Mouse (Mus musculus): ENCODE data around the gene Irgq. TPM values are rescaled to one million over a fixed set of nuclear protein-coding genes. Genes with fewer than 3 reads are reported as not detected.

Gene Irgq
- total and polyA plus RNA-seq, 3 experiments = 5.1 to 10.1 (median 9.9) TPM

- dilution Hi-C loops (cut with MboI; ENCODE audit: extremely low pct_ligation_motif_present, extremely low pct_unique_long_range_greater_than_20kb, low sequenced_read_pairs) = no loop called here
Measured at GRCm38 (mm10) chr7:24544506-24544905, 14.0 kb downstream of the Irgq start.

GRCm38 (mm10) chr7:24546068-24546614 lies 15.7 kb downstream of the Irgq start, which contains the start of the genes Pinlyp and Xrcc1:
TSS of gene Pinlyp (minus strand) at chr7:24546118.
TSS of gene Xrcc1 (plus strand) at chr7:24546289.
- Histone ChIP-seq H3K4me3 (replicated peaks in 1 of 3; ENCODE audit: low read depth in 2 of 3, low read length in 2 of 3, poor library complexity in 1 of 3) (peak within 1 kb of the TSS; percentile 70 to 97 (median 89)), H3K9ac (ENCODE audit: insufficient read depth, low read depth) (peak within 1 kb of the TSS; percentile 93), H3K9me3 (replicated peaks; ENCODE audit: low read length) (peaks cover 4% of the 10 kb centered on the region), H3K4me2 (ENCODE audit: insufficient read depth, low read depth, poor library complexity, severe bottlenecking) (peak within 1 kb of the TSS; percentile 71), H3K4me1 (ENCODE audit: control insufficient read depth in 1 of 2, insufficient read depth in 2 of 2) (peaks cover 3 to 45% of the 10 kb centered on the region in 2 experiments; a peak in 3 of 4 replicates), H3K79me2 (replicated peaks; ENCODE audit: control insufficient read depth, extremely low read depth, insufficient read depth, poor library complexity, severe bottlenecking) (peaks cover 18% of the 10 kb centered on the region), H3K36me3 (replicated peaks in 1 of 2; ENCODE audit: control insufficient read depth in 1 of 2, insufficient read depth in 1 of 2, low read length in 1 of 2) (peaks cover 16 to 35% of the 10 kb centered on the region in 2 experiments), H3K27ac (ENCODE audit: insufficient read depth, low read depth) (peak within 1 kb of the TSS; percentile 89), H3K27me3 (replicated peaks) (no peaks in the 10 kb centered on the region)
- DNase-seq (ENCODE audit: extremely low read depth) = no peak
- no peak for TF ChIP-seq JUND (conservative IDR thresholded peaks at IDR 0.05; ENCODE audit: low read depth, low read length)
- no peak for TF ChIP-seq TBP (conservative IDR thresholded peaks at IDR 0.05; ENCODE audit: low read depth, low read length)
- TF ChIP-seq ZKSCAN1 (IDR thresholded peaks at IDR 0.05; ENCODE audit: borderline replicate concordance, low read depth, low read length) = no peak
- no peak for TF ChIP-seq MXI1 (IDR thresholded peaks at IDR 0.05; ENCODE audit: low read depth, low read length)
- TF ChIP-seq NELFE (IDR thresholded peaks at IDR 0.05; ENCODE audit: low read depth, low read length) = no peak
- no peak for TF ChIP-seq ETS1 (conservative IDR thresholded peaks at IDR 0.05; ENCODE audit: low read depth, low read length)
- no peak for TF ChIP-seq ZMIZ1 (IDR thresholded peaks at IDR 0.05; ENCODE audit: low read depth, low read length)
- TF ChIP-seq MEF2A (IDR thresholded peaks at IDR 0.05; ENCODE audit: borderline replicate concordance, low read depth, low read length) = 0 out of 2 replicates have a peak, but pooled peaks have one; percentile 10
- peak; percentile 10; the same call in 1 of the 2 replicates for TF ChIP-seq POLR2A (IDR thresholded peaks at IDR 0.05; ENCODE audit: low read depth, low read length)
- no peak for TF ChIP-seq MYC (IDR thresholded peaks at IDR 0.05; ENCODE audit: low read depth, low read length)
- TF ChIP-seq BHLHE40 (IDR thresholded peaks at IDR 0.05; ENCODE audit: low read depth, low read length) = no peak
- peak; percentile 83; the same call in 1 of the 2 replicates for TF ChIP-seq CHD1 (IDR thresholded peaks at IDR 0.05; ENCODE audit: low read depth, low read length)
- TF ChIP-seq RAD21 (IDR thresholded peaks at IDR 0.05; ENCODE audit: low read depth, low read length) = no peak
- peak; percentile 53; the same call in 1 of the 2 replicates for TF ChIP-seq MAZ (IDR thresholded peaks at IDR 0.05; ENCODE audit: low read depth, low read length)
- TF ChIP-seq POLR2AphosphoS2 (IDR thresholded peaks at IDR 0.05; ENCODE audit: low read depth, low read length) = no peak
- TF ChIP-seq EP300 (IDR thresholded peaks at IDR 0.05; ENCODE audit: low read length) = 0 out of 2 replicates have a peak, but pooled peaks have one; percentile 34
- peak; percentile 32; the same call in 1 of the 2 replicates for TF ChIP-seq IRF4 (IDR thresholded peaks at IDR 0.05; ENCODE audit: low read depth, low read length)
- TF ChIP-seq ELF1 (IDR thresholded peaks at IDR 0.05; ENCODE audit: low read depth, low read length) = 0 out of 2 replicates have a peak, but pooled peaks have one; percentile 15
- in situ Hi-C loops (cut with MboI; ENCODE audit: low pct_ligation_motif_present, low pct_unique_long_range_greater_than_20kb, low sequenced_read_pairs) = no loop called here
- dilution Hi-C loops (cut with MboI; ENCODE audit: extremely low pct_ligation_motif_present, extremely low pct_unique_long_range_greater_than_20kb, low sequenced_read_pairs) = no loop called here

More at GRCm38 (mm10) chr7:24544506-24544905, 14.0 kb downstream of the Irgq start:
- Histone ChIP-seq H3K9me3 (replicated peaks; ENCODE audit: low read length) (peaks cover 4% of the 10 kb centered on the region), H3K79me2 (replicated peaks; ENCODE audit: control insufficient read depth, extremely low read depth, insufficient read depth, poor library complexity, severe bottlenecking) (peaks cover 18% of the 10 kb centered on the region), H3K27me3 (replicated peaks) (no peaks in the 10 kb centered on the region), H3K4me2 (ENCODE audit: insufficient read depth, low read depth, poor library complexity, severe bottlenecking) (no peak overlapping the region), H3K4me1 (ENCODE audit: control insufficient read depth in 1 of 2, insufficient read depth in 2 of 2) (peaks cover 3 to 31% of the 10 kb centered on the region in 2 experiments; a peak in 3 of 4 replicates), H3K4me3 (replicated peaks in 1 of 3; ENCODE audit: low read depth in 2 of 3, low read length in 2 of 3, poor library complexity in 1 of 3) (no peak overlapping the region), H3K36me3 (replicated peaks in 1 of 2; ENCODE audit: control insufficient read depth in 1 of 2, insufficient read depth in 1 of 2, low read length in 1 of 2) (peaks cover 8 to 19% of the 10 kb centered on the region in 2 experiments), H3K27ac (ENCODE audit: insufficient read depth, low read depth) (no peak overlapping the region), H3K9ac (ENCODE audit: insufficient read depth, low read depth) (no peak overlapping the region)
- TF ChIP-seq ZKSCAN1 (IDR thresholded peaks at IDR 0.05; ENCODE audit: borderline replicate concordance, low read depth, low read length) (no peak), RCOR1 (conservative IDR thresholded peaks at IDR 0.05; ENCODE audit: low read depth, low read length) (no peak), CTCF (conservative IDR thresholded peaks at IDR 0.05 in 1 of 2, IDR thresholded peaks at IDR 0.05 in 1 of 2; ENCODE audit: low read depth in 2 of 2, low read length in 2 of 2) (peak; percentile 28 to 39; a peak in 3 of 4 replicates)
- no peak for DNase-seq (ENCODE audit: extremely low read depth)
- in situ Hi-C loops (cut with MboI; ENCODE audit: low pct_ligation_motif_present, low pct_unique_long_range_greater_than_20kb, low sequenced_read_pairs) = no loop called here

All from CH12.LX (cell line).